In genomic region chr8:70172043-70172681, GRCm38 (mm10) we compare ENCODE assay signal across 7 mouse cellular contexts. TPM values are rescaled to one million over a fixed set of nuclear protein-coding genes. Genes with fewer than 3 reads are reported as not detected.
A peak's percentile ranks its signal among the peaks of the same experiment; 100 is the strongest.
DNase-seq lines count a peak whose midpoint lies in the region; ATAC-seq lines count a peak whose summit lies in the region.

Tmem161a (plus strand) TSS chr8:70172356.

- H3K27ac ChIP-seq in embryonic facial prominence, embryonic 11.5 days (replicated peaks; ENCODE audit: low read depth, low read length) = no peak within 1 kb of the TSS
- H3K27ac ChIP-seq in limb, embryonic 10.5 days = peak within 1 kb of the TSS; percentile 84
- no peak within 1 kb of the TSS for H3K27ac ChIP-seq in midbrain, embryonic 13.5 days

- WGBS in embryonic facial prominence, embryonic 11.5 days = 2% methylated on average over 27 of the region's 27 CpGs
- WGBS in limb, embryonic 10.5 days = 3% methylated on average over 27 of the region's 27 CpGs
- 2% methylated on average over 27 of the region's 27 CpGs for WGBS in midbrain, embryonic 13.5 days

- no peaks in the 10 kb centered on the region for H3K27me3 ChIP-seq in embryonic facial prominence, embryonic 11.5 days (ENCODE audit: control insufficient read depth, insufficient read depth, low read length)
- H3K27me3 ChIP-seq in limb, embryonic 10.5 days (ENCODE audit: low read depth, poor library complexity, severe bottlenecking) = peaks cover 4% of the 10 kb centered on the region
- peaks cover 5% of the 10 kb centered on the region for H3K27me3 ChIP-seq in midbrain, embryonic 13.5 days

- peak within 1 kb of the TSS; percentile 66 for H3K4me3 ChIP-seq in embryonic facial prominence, embryonic 11.5 days (ENCODE audit: low read depth, low read length)
- peak within 1 kb of the TSS; percentile 76 for H3K4me3 ChIP-seq in limb, embryonic 10.5 days
- H3K4me3 ChIP-seq in midbrain, embryonic 13.5 days (replicated peaks) = peak within 1 kb of the TSS; percentile 56

- no peaks in the 10 kb centered on the region for H3K36me3 ChIP-seq in embryonic facial prominence, embryonic 11.5 days (replicated peaks; ENCODE audit: control insufficient read depth, insufficient read depth, low read depth, low read length)
- peaks cover 25% of the 10 kb centered on the region for H3K36me3 ChIP-seq in limb, embryonic 10.5 days
- peaks cover 6% of the 10 kb centered on the region for H3K36me3 ChIP-seq in midbrain, embryonic 13.5 days

- no peaks in the 10 kb centered on the region for H3K9me3 ChIP-seq in embryonic facial prominence, embryonic 11.5 days (replicated peaks; ENCODE audit: control insufficient read depth, low read length)
- H3K9me3 ChIP-seq in limb, embryonic 10.5 days (replicated peaks) = no peaks in the 10 kb centered on the region
- H3K9me3 ChIP-seq in midbrain, embryonic 13.5 days = no peaks in the 10 kb centered on the region

- H3K4me1 ChIP-seq in embryonic facial prominence, embryonic 11.5 days (ENCODE audit: control insufficient read depth, insufficient read depth, low read length) = no peaks in the 10 kb centered on the region
- peaks cover 21% of the 10 kb centered on the region for H3K4me1 ChIP-seq in limb, embryonic 10.5 days
- peaks cover 21% of the 10 kb centered on the region for H3K4me1 ChIP-seq in midbrain, embryonic 13.5 days (replicated peaks)

- H3K9ac ChIP-seq in embryonic facial prominence, embryonic 11.5 days (replicated peaks; ENCODE audit: low read length) = peak within 1 kb of the TSS; percentile 74
- H3K9ac ChIP-seq in midbrain, embryonic 13.5 days (replicated peaks) = peak within 1 kb of the TSS; percentile 82

- peak; percentile 95 for DNase-seq in adrenal gland, postnatal 14 days
- DNase-seq in embryonic facial prominence, embryonic 11.5 days (ENCODE audit: low spot score) = peak; percentile 96
- DNase-seq in kidney, adult 11 months = peak; percentile 95
- DNase-seq in limb, embryonic 10.5 days (ENCODE audit: low spot score) = peak; percentile 85
- peak; percentile 81 for DNase-seq in spleen, adult 12 weeks (ENCODE audit: low spot score)

- peak within 1 kb of the TSS; percentile 45 for H3K4me2 ChIP-seq in embryonic facial prominence, embryonic 11.5 days (ENCODE audit: low read depth, low read length)
- H3K4me2 ChIP-seq in midbrain, embryonic 13.5 days (replicated peaks) = peak within 1 kb of the TSS; percentile 61

- ATAC-seq in embryonic facial prominence, embryonic 11.5 days (replicated peaks; ENCODE audit: insufficient number of reproducible peaks, low FRiP score, low TSS enrichment, low read depth) = peak; percentile 92
- peak; percentile 99 for ATAC-seq in granulocyte monocyte progenitor cell, adult 5-6 weeks (replicated peaks; ENCODE audit: poor library complexity, severe bottlenecking)
- peak; percentile 97 for ATAC-seq in midbrain, embryonic 13.5 days

RNA-seq across cellular contexts. Expression of gene Tmem161a, which starts in this region (rescaled TPM):
- total RNA-seq in adrenal gland, postnatal 14 days (2021) = 48.9 and 50.7 TPM in 2 replicates
- 26.2 and 29.8 TPM in 2 replicates for polyA plus RNA-seq in embryonic facial prominence, embryonic 11.5 days (2014; fragmentation: Nextera tagmentation; extraction: Ambion mirVana)
- total RNA-seq in granulocyte monocyte progenitor cell, adult 5-6 weeks (2014; fragmentation: Nextera tagmentation) = 15.6 and 29.6 TPM in 2 replicates
- total RNA-seq in granulocyte monocyte progenitor cell, adult 5-6 weeks (2017) = 9.4 and 21.4 TPM in 2 replicates
- polyA plus RNA-seq in limb, embryonic 10.5 days (2016; fragmentation: Nextera tagmentation; extraction: Ambion mirVana) = 79.8 and 85.0 TPM in 2 replicates
- 44.6 and 49.5 TPM in 2 replicates for polyA plus RNA-seq in midbrain, embryonic 13.5 days (2015; fragmentation: Nextera tagmentation; extraction: Ambion mirVana)
